Mouse (Mus musculus) spleen, adult 2 months (tissue): Measurements from ENCODE around the gene Gm48551.

Experiments
- CTCF ChIP-seq: fragments of 200-500 bp; IDR thresholded peaks from 2 replicates; pipeline ENCODE4 v1.5.1; 2011; ENCODE audit warnings: mild to moderate bottlenecking, inconsistent platforms; ENCODE audit not compliant: insufficient read depth, insufficient read length, insufficient replicate concordance; ENCODE audit errors: extremely low read depth
- POLR2A ChIP-seq: fragments of 200-500 bp; IDR thresholded peaks from 2 replicates; pipeline ENCODE4 v1.6.1; 2011; ENCODE audit warnings: low read depth, low read length, inconsistent platforms

DNA sequence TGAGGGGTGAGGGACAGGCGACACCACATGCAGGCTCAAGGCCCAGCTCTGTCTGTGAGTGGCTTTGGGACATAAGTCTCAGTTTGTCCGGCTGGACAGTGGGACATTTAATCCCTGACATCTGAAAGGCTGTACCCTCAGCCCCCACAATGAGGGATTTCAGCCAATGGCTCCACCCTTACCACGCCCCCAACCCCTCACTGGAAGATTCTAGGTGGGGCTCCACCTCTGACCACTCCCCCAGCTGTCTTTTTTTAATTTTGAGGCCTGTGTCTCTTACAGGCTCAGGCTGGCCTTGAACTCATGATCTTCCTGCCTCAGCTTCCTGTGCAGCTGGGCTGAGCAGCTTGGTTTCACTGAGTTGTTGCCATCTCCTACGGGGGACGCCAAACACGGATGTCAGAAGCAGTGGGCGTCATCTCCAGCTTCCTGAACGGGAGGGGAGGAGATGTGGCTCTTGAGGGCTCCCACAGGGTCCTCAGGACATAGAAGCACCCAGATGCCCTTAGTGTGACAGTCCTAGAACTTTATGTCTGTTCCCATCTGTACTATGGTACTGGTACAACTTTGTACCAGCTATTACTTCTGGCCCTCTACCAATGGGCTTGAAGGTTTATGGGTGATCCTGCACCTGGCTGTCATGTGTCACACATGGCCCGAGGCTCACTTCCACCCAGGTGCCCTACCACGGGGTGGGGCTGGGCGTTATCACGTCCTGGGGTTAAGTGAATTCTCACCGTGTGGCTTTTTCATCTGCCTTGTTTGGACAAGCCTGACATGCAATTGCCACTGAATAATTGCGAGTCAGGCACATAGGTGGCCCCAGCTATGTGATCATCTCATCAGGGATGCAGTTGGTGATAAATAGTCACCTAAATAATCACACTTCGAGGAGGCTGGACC, 50.3 kb downstream of the Gm48551 start:
- TF ChIP-seq CTCF (no peak), POLR2A (no peak)
